Mouse (Mus musculus): ENCODE measurements around the gene Pmm1. TPM values are rescaled to one million over a fixed set of nuclear protein-coding genes. Genes with fewer than 3 reads are reported as not detected.
"Not testable (repeated sequence)": the region's sequence is repeated elsewhere in the genome, so short reads cannot be mapped to it uniquely, and the experiment has no call there.

Pmm1 gene
- polyA plus RNA-seq, 1 experiment from 2014 or later, result 89.0 TPM

- Histone ChIP-seq H3K9me3 (ENCODE audit: control insufficient read depth, low read length) (no peaks in the 10 kb centered on the region), H3K4me1 (replicated peaks; ENCODE audit: control insufficient read depth, insufficient read depth, low read length) (no peaks in the 10 kb centered on the region), H3K36me3 (replicated peaks; ENCODE audit: control insufficient read depth, insufficient read depth) (no peaks in the 10 kb centered on the region), H3K9ac (no peak within 1 kb of the TSS), H3K4me2 (replicated peaks) (no peak within 1 kb of the TSS), H3K4me3 (replicated peaks; ENCODE audit: low read length) (no peak within 1 kb of the TSS), H3K27me3 (ENCODE audit: control insufficient read depth, insufficient read depth, low read length) (no peaks in the 10 kb centered on the region), H3K27ac (no peak within 1 kb of the TSS)
- 96% methylated on average over 23 of the region's 23 CpGs for WGBS
- DNase-seq (ENCODE audit: low spot score) (no peak), ATAC-seq (ENCODE audit: low FRiP score) (no peak)
Measured at GRCm38 (mm10) chr15:81980321-81980720, 19.6 kb upstream of the Pmm1 start, which contains the start of gene 1700029P11Rik. Gene 1700029P11Rik (plus strand): TSS chr15:81980540.

GRCm38 (mm10) chr15:81975156-81975555 lies 14.4 kb upstream of the Pmm1 start:
- not testable (repeated sequence) for H3K9ac ChIP-seq; H3K9me3 ChIP-seq (ENCODE audit: control insufficient read depth, low read length); H3K36me3 ChIP-seq (replicated peaks; ENCODE audit: control insufficient read depth, insufficient read depth); H3K27me3 ChIP-seq (ENCODE audit: control insufficient read depth, insufficient read depth, low read length); H3K4me3 ChIP-seq (replicated peaks; ENCODE audit: low read length); H3K27ac ChIP-seq; ATAC-seq (ENCODE audit: low FRiP score); H3K4me1 ChIP-seq (replicated peaks; ENCODE audit: control insufficient read depth, insufficient read depth, low read length); DNase-seq (ENCODE audit: low spot score); H3K4me2 ChIP-seq (replicated peaks)
- WGBS, result 90% methylated on average over 8 of the region's 8 CpGs

DNA sequence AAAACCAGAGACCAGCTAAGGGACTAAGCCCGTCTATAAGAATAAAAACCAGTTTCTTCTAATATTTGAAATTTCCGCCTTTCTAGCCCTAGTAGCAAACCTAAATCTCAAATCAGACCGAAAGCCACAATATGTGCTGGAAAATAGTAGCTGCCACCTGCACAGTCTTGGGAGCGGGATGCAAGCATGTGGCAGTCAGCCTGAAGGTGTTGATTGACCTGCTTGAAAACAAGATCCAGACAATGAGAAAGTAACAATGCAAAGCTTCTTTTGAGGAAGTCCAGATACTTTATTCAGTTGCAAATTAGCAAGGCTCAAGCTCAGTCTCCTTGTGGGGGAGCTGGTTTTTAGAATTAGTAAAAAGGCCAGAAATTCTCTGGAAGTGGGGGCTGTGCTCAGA lies 9.8 kb upstream of the Pmm1 start:
- WGBS, result 79% methylated on average over 4 of the region's 4 CpGs
- not testable (repeated sequence) for ATAC-seq (ENCODE audit: low FRiP score)

DNA sequence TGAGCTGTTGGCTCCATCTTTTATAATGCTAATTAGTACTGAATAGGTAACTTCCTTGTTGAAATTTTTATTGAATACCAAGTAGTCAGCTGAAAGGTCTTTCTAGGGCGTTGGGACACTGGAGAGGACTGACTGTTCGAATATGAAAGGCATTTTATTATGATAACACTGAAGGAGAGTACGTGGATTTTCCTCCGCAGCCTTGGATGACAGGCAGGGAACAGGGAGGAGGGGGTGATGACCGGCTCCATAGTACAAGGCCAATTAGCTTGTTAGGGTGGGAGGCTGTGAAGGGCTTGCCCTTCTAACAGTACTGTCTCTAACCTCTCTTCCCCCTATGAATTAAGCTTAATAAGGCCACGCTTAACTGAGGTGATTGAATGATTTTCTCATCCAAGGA lies 8.9 kb upstream of the Pmm1 start:
- ATAC-seq (ENCODE audit: low FRiP score); H3K9me3 ChIP-seq (ENCODE audit: control insufficient read depth, low read length); H3K27me3 ChIP-seq (ENCODE audit: control insufficient read depth, insufficient read depth, low read length); H3K36me3 ChIP-seq (replicated peaks; ENCODE audit: control insufficient read depth, insufficient read depth); H3K27ac ChIP-seq; DNase-seq (ENCODE audit: low spot score); H3K4me3 ChIP-seq (replicated peaks; ENCODE audit: low read length); H3K4me1 ChIP-seq (replicated peaks; ENCODE audit: control insufficient read depth, insufficient read depth, low read length); H3K4me2 ChIP-seq (replicated peaks); H3K9ac ChIP-seq: not testable (repeated sequence)
- WGBS, result 70% methylated on average over 6 of the region's 6 CpGs

More for the DNA sequence above, 9.8 kb upstream of the Pmm1 start:
- H3K4me3 ChIP-seq (replicated peaks; ENCODE audit: low read length); H3K9me3 ChIP-seq (ENCODE audit: control insufficient read depth, low read length); H3K36me3 ChIP-seq (replicated peaks; ENCODE audit: control insufficient read depth, insufficient read depth); H3K4me2 ChIP-seq (replicated peaks); H3K27me3 ChIP-seq (ENCODE audit: control insufficient read depth, insufficient read depth, low read length); H3K9ac ChIP-seq; H3K4me1 ChIP-seq (replicated peaks; ENCODE audit: control insufficient read depth, insufficient read depth, low read length); DNase-seq (ENCODE audit: low spot score); H3K27ac ChIP-seq: not testable (repeated sequence)

DNA sequence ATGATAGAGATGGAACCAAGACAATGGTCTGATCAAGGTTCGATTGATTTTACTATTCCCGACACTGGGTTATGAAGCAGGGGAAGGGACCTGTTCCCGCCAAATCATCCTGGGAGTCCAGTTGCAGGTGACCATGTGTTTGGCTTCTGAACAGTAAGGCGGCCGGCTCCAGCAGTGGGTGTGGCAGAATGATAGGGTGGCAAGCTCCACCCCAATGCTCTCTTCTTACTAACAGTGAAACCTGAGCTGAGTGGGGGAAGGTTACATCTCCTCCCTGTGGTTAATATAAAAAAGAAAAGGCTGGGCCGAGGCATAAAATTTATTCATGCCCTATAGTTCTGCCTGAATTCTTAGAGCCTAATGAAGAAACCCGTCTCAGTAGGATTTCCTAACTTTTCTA lies 8.4 kb upstream of the Pmm1 start:
- Histone ChIP-seq H3K36me3 (replicated peaks; ENCODE audit: control insufficient read depth, insufficient read depth) (no peaks in the 10 kb centered on the region), H3K4me2 (replicated peaks) (no peak overlapping the region), H3K27ac (no peak overlapping the region), H3K9me3 (ENCODE audit: control insufficient read depth, low read length) (peaks cover 5% of the 10 kb centered on the region; the same call in 1 of the 2 replicates), H3K27me3 (ENCODE audit: control insufficient read depth, insufficient read depth, low read length) (no peaks in the 10 kb centered on the region), H3K4me1 (replicated peaks; ENCODE audit: control insufficient read depth, insufficient read depth, low read length) (no peaks in the 10 kb centered on the region), H3K4me3 (replicated peaks; ENCODE audit: low read length) (no peak overlapping the region), H3K9ac (no peak overlapping the region)
- DNase-seq (ENCODE audit: low spot score), result no peak
- 82% methylated on average over 7 of the region's 7 CpGs for WGBS
- no peak for ATAC-seq (ENCODE audit: low FRiP score)

- H3K4me2 ChIP-seq (replicated peaks), result no peak overlapping the region
- WGBS, result 78% methylated on average over 2 of the region's 2 CpGs
- no peaks in the 10 kb centered on the region for H3K36me3 ChIP-seq (replicated peaks; ENCODE audit: control insufficient read depth, insufficient read depth)
Measured at GRCm38 (mm10) chr15:81968447-81968846, 7.7 kb upstream of the Pmm1 start.

DNA sequence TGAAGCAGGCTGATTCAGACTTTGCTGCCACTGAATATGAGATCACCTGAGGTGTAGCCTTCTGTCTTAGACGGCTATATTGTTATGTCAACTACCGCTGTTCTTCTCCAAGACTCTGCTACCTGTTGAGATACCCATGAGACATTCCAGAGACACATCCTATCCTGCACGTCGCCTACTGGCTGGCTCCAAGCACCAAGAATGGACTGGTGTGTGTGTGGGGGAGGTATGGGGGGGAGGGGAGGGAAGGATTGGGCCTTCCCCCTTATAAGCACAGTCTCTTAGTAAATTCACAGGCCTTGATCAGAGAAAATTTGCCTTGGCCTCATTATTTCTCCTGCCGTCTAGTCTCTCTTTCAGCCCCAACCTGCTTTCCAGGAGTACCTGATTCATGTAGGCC lies 7.1 kb upstream of the Pmm1 start:
- H3K27ac ChIP-seq, result no peak overlapping the region
- H3K9me3 ChIP-seq (ENCODE audit: control insufficient read depth, low read length), result peaks cover 5% of the 10 kb centered on the region; the same call in 1 of the 2 replicates
- H3K4me3 ChIP-seq (replicated peaks; ENCODE audit: low read length), result no peak overlapping the region
- no peaks in the 10 kb centered on the region for H3K27me3 ChIP-seq (ENCODE audit: control insufficient read depth, insufficient read depth, low read length)
- no peaks in the 10 kb centered on the region for H3K4me1 ChIP-seq (replicated peaks; ENCODE audit: control insufficient read depth, insufficient read depth, low read length)
- ATAC-seq (ENCODE audit: low FRiP score) (no peak), DNase-seq (ENCODE audit: low spot score) (no peak)
- H3K4me2 ChIP-seq (replicated peaks), result no peak overlapping the region
- no peak overlapping the region for H3K9ac ChIP-seq
- 88% methylated on average over 5 of the region's 5 CpGs for WGBS
- no peaks in the 10 kb centered on the region for H3K36me3 ChIP-seq (replicated peaks; ENCODE audit: control insufficient read depth, insufficient read depth)

More at GRCm38 (mm10) chr15:81968447-81968846, 7.7 kb upstream of the Pmm1 start:
- no peaks in the 10 kb centered on the region for H3K4me1 ChIP-seq (replicated peaks; ENCODE audit: control insufficient read depth, insufficient read depth, low read length)
- H3K27ac ChIP-seq, result no peak overlapping the region
- DNase-seq (ENCODE audit: low spot score) (no peak), ATAC-seq (ENCODE audit: low FRiP score) (no peak)
- H3K4me3 ChIP-seq (replicated peaks; ENCODE audit: low read length), result no peak overlapping the region
- no peak overlapping the region for H3K9ac ChIP-seq
- no peaks in the 10 kb centered on the region for H3K27me3 ChIP-seq (ENCODE audit: control insufficient read depth, insufficient read depth, low read length)
- peaks cover 5% of the 10 kb centered on the region; the same call in 1 of the 2 replicates for H3K9me3 ChIP-seq (ENCODE audit: control insufficient read depth, low read length)

DNA sequence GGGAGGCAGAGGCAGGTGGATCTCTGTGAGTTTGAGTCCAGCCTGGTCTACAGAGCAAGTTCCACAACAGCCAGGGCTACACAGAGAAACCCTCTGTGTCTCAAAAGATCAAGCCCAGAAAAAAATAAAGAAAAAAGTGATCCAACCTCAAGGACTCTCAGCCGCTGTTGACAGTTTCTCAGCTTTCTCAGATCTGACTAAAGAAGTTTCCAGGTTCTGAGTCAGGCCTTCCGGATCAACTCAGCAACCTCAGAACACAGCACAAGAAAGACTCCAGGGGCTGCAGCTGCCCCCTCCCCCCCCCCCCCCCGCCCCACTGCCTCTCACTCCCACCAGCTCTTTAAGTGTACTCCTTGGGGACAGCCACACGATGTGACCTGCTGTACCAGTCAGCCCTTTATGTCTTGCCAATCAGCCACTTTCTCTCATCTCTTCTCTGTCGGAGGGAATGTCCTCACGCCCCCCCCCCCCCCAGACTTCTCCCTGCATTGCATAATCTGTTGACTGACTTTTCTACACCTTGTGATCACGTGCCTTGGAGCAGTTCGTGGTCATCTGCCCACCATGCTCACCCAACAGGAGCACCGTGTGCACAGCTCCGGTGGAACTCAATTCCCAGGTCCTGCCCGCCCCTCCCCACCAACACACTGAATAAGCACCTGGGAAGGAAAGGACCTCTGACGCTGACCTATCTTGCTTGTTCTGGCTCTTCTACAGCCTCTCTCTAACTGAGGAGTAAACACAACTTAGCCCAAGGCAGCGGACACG lies 5.5 kb upstream of the Pmm1 start:
- 86% methylated on average over 13 of the region's 14 CpGs for WGBS
- ATAC-seq (ENCODE audit: low FRiP score) (no peak), DNase-seq (ENCODE audit: low spot score) (no peak)
- no peak overlapping the region for H3K27ac ChIP-seq
- H3K36me3 ChIP-seq (replicated peaks; ENCODE audit: control insufficient read depth, insufficient read depth), result no peaks in the 10 kb centered on the region
- H3K4me3 ChIP-seq (replicated peaks; ENCODE audit: low read length), result no peak overlapping the region
- H3K27me3 ChIP-seq (ENCODE audit: control insufficient read depth, insufficient read depth, low read length), result no peaks in the 10 kb centered on the region
- no peak overlapping the region for H3K4me2 ChIP-seq (replicated peaks)
- no peaks in the 10 kb centered on the region for H3K4me1 ChIP-seq (replicated peaks; ENCODE audit: control insufficient read depth, insufficient read depth, low read length)
- H3K9ac ChIP-seq, result no peak overlapping the region
- H3K9me3 ChIP-seq (ENCODE audit: control insufficient read depth, low read length), result no peaks in the 10 kb centered on the region

DNA sequence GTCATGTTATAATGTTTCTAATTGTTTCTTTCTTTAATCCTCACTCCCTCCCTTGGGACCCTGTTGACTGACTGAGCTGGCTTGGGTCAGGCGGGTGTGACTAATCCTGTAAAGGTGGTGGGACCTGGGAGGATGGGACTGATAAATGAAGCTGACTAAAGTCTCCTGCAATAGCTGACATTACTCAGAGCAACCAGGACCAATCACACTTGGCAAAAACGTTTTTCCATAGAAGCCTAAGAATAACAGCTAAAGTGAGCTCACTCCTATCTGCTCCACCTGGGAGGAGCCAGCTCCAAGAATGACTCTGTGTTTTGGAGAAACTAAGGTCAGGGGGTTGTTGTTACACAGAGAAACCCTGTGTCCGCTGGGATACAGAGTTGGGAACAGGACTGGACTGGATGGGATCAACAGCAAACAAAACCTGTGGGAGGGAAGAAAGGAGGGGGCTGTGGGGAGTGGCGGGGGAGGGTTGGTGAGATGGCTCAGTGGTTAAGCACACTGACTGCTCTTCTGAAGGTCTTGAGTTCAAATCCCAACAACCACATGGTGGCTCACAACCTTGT lies 4.3 kb upstream of the Pmm1 start:
- Histone ChIP-seq H3K27me3 (ENCODE audit: control insufficient read depth, insufficient read depth, low read length) (no peaks in the 10 kb centered on the region), H3K36me3 (replicated peaks; ENCODE audit: control insufficient read depth, insufficient read depth) (no peaks in the 10 kb centered on the region), H3K27ac (no peak overlapping the region), H3K4me2 (replicated peaks) (no peak overlapping the region), H3K4me3 (replicated peaks; ENCODE audit: low read length) (no peak overlapping the region), H3K4me1 (replicated peaks; ENCODE audit: control insufficient read depth, insufficient read depth, low read length) (no peaks in the 10 kb centered on the region), H3K9me3 (ENCODE audit: control insufficient read depth, low read length) (no peaks in the 10 kb centered on the region), H3K9ac (no peak overlapping the region)
- DNase-seq (ENCODE audit: low spot score) (no peak), ATAC-seq (ENCODE audit: low FRiP score) (no peak)
- 59% methylated on average over 4 of the region's 4 CpGs for WGBS
